Mouse (Mus musculus) heart, postnatal 4 days (tissue): ENCODE results near the gene Mfsd1. TPM values are rescaled to one million over a fixed set of nuclear protein-coding genes. Genes with fewer than 3 reads are reported as not detected.

ENCODE experiments used
- DNase-seq: peaks from one replicate; pipeline ENCODE4 v3.0.0; 2021
- total RNA-seq, 2 experiments: library from RNA; stranded (reverse); gene quantifications; 2 replicates each; pipeline ENCODE4 v1.2.3; 2021

Gene Mfsd1
- total RNA-seq: 10 to 100 TPM; 36.8 to 38.2 TPM

DNA sequence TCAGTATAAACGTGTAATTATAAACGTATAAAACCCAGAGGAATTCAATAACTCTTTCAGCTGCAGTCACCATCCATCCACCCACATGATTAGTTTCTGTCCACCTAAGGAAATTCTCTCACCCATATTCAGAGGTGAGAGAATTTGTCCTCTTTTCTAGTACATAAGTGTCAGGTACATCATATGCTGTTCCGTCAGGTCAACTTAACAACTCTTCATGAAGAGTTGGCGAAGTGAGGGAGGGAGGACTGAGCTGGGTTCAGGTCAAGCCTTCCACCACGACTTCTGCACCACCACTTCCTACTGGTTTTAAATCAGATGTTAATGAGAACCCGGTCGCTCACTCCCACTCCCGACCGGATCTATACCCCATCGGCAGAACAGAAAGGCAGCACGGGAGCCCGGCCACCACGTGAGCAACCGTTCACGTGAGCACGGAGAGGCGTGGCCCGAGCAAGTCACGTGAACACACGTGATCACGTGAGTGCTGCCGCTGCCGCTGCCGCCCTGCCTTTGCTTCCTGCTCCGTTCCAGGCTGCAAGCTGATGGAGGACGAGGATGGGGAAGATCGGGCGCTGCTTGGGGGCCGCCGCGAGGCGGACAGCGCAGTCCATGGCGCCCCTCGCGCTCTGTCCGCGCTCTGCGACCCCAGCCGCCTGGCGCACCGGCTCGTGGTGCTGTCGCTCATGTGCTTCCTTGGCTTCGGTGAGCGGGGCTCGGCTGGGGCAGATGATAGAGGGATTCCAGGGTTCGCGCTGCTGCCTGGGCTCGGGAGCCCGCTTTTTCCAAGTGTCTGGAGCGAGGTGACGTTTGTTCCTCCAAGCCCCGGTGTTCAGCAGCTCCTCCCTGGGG lies at the start of gene Mfsd1:
Gene Mfsd1, plus strand, starts transcription at position 469 of the 852 bp plus-strand sequence.
- DNase-seq: peak; percentile 89

- no peak for DNase-seq
Measured at GRCm38 (mm10) chr3:67543630-67544029, 38.9 kb upstream of the Mfsd1 start.

DNA sequence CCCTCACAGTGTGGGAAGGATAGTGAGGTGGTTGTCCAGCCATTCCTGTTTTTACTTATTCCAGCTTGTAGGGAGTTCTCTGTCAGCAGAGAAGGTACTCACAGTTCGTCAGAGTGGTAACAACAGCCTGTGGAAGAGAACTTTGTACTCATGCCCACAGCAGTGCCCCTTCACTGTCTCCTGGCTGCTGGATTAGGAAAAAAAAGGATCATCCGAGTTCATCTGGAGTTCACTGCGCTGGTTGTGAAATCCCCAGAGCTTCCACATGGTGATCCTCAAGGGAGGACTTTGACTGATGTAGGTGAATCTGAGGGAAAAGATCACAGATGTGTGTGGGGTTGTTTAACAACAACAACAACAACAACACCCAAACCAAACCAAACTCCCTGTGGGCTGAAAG lies 31.3 kb upstream of the Mfsd1 start:
- no peak for DNase-seq

GRCm38 (mm10) chr3:67553281-67553680 lies 29.3 kb upstream of the Mfsd1 start:
- DNase-seq: peak; percentile 16

DNA sequence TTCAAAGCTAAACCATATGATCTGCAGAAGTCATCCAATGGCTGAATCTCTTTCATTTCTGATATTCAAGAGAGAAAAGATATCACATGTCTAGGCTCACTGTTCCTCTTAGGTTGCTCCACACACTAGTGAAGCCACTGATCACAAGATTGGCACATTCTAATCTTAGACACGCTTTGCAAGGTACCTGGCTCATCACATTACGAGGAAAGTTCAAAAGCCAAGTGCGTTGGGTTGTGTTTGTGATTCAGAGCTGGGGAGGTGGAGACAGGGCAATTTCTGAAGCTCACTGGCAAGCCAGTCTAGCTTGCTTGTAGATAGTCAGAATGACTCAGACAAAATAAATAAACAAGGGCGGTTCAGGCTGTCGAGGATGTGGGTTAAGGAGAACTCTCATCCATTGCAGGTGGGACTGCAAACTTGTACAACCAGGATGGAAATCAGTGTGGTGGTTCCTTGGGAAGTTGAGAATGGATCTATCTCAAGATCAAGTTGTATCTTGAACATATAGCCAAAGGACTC lies 28.6 kb upstream of the Mfsd1 start:
- no peak for DNase-seq

DNA sequence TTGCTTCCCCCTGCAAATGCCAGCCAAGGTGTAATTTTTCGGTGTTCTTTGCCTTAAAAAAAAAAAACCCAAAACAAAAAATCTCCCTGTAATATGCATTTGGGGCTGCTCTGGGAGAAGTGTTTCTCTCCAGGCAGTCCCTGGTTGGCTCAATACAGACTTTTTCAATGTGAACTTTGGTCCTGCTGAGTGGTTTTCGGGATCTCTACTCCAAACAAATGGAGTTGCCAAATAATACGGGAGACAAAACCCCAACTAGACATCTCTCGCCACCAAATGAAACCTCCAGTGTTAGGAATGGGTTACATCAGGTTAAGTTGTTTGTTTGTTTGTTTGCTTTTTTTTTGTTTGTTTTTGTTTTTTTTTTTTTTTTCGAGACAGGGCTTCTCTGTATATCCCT lies 27.3 kb upstream of the Mfsd1 start:
- DNase-seq: no peak

GRCm38 (mm10) chr3:67557200-67557651 lies 25.3 kb upstream of the Mfsd1 start:
- DNase-seq: no peak

GRCm38 (mm10) chr3:67557718-67558354 lies 24.7 kb upstream of the Mfsd1 start:
- DNase-seq: no peak

DNA sequence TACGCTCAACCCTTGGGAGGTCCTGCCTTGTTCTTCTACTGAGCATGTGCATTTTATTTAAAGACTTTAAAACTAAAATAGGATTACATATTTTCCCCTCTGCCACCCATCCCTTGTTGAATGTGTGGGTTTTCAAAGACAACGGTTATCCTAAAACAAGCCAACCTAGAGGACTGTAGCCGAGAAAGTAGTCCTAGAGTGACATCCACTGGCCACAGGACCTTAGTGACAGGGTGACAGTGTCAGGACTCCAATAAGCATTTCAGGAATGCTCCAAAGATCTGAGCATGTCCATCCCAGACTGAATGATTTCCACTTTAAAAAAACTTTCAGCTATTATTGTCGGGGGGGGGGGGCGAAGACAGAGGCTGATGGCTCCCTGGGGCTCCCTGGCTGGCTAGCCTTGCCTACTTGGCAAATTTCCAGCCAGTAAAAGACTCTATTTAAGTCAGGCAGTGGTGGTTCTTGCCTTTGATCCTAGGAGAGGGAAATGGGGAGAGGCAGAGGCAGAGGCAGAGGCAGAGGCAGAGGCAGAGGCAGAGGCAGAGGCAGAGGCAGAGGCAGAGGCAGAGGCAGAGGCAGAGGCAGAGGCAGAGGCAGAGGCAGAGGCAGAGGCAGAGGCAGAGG lies 17.7 kb upstream of the Mfsd1 start:
- peak; percentile 36 for DNase-seq

GRCm38 (mm10) chr3:67565540-67566227 lies 16.9 kb upstream of the Mfsd1 start:
- no peak for DNase-seq

DNA sequence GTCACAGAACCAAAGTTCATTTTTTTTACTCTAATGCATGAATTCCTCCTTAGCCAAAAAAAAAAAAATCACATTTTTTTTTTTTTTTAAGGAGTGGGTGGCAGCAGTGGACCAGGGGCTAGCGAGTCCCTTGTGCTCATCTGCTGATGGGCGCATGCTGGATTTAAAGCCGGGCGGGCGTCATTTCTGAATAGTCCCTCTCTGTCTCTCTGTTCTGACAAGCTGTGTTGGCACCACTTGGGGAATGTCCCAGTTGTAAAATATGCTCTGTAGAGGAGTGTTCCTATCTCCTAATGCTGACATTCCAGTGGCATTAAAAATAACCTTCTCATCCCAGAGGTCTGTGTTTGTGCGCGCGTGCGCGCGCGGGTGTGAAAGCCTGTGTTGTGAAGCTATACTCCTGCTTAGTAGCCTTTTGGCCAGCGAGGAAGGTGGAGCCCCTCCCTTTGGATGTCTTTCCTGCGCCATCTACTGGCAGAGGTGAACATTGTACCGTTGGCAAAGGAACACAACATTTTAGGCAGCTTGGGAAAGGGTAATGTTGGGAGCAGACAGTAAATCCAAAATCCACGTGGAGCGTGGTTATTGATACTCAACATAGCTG lies 14.4 kb upstream of the Mfsd1 start:
- peak; percentile 83 for DNase-seq

DNA sequence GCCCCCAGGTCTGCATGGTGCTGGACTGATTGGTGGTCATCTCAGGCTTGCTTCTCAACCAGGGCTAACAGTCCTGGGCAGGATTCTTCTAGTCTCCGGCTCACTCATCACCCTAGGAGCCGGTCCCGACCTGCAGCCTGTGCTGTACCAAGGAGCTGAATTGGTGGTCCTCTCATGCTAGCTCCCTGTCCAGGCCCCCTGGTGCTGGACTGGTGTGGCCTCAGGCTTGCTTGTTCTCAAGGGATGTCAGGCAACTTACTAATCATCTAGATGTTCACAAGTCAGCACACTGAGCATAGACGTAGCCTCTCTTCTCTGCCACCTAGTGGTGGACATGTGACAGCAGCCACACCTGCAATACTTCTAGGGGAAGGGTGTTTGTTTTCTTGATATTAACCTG lies 9.6 kb upstream of the Mfsd1 start:
- DNase-seq: peak; percentile 33

- no peak for DNase-seq
Measured at GRCm38 (mm10) chr3:67573523-67573922, 9.0 kb upstream of the Mfsd1 start.

DNA sequence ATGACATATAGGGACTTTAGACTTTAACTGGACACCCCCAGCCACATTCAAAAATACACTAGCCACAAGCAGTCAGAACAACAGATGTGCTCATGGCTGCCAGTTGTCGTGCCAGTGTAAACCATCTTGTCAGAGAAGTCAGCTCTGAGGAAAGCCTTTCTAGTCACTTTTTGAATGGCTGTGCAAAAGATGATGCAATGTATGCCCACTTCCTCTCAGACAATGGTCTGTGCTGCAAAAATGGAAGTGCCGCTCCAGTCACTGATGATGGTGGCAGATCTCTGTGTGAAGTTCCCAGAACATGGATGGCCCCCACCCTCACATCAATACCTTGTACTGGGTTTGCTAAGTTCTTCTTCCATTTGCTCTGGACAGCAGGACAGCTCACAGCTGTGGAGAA lies 6.3 kb upstream of the Mfsd1 start:
- DNase-seq: no peak

GRCm38 (mm10) chr3:67576724-67577123 lies 5.8 kb upstream of the Mfsd1 start:
- DNase-seq: no peak

DNA sequence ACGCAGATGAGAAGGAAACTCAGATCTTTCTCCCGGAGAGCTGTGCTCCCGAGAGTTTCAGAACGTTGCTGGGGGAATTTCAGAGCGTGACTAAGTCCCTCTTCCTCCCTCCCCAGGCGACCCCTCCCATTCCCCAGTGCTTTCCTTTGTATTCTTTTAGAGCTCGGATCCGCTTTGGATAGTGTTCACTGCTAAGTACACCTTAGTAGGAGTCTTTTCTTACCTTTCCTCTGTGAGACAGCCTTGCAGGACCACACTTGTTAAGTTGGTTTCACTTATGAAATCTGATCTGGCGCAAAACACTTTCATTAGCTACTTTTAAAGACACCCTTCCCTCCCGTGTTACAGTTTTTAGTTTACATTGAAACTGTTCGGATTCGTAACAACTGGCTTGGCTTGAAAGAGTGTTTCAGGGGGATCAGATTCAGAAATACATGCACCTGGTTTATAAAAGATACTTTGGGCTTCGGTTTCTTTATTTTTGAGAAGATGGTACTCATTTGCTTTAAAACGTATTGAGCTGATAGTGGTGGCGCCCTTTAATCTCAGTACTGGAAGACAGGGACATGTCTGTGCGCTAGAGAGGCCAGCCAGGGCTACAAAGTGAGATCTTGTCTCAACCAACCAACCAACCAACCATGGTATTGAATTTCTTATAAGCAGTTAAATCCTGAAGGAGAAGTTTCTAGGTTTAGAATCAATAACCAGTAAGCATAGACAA lies 744 bp downstream of the Mfsd1 start:
- no peak for DNase-seq

DNA sequence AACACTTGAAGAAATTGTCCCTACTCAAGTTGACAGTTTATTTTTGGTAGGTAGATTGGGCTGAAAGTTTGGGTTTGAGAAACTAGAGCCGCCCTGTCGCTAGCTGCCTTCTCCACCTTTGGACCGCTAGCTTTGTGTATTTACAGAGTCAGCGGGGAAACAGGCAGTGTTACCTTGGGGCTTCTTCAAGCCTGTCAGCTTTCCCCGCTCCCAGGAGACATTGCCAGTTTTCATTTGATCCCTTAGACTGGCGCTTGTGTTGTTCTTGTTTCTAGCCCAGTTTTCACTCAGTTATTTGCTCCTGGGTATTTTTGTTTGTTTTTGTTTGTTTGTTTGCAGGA lies 1.3 kb downstream of the Mfsd1 start:
- no peak for DNase-seq

DNA sequence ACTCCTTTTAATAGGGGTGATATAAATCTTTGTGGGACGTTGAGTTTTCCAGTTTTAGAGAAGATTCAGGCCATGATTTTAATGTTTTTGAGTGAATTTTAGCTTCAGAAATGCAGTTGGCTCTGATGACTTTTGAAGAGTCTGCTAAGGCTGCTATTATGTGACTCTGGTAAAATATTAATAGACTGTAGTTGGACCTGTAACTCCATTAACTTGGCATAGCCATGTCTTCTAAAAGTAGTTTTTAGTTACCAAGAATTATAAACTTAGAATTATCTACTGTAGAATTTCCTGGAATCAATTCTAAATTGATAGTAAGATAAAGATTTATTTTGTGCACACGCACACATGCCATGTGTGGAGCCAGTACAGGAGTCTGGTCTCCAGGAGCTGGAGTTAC lies 4.0 kb downstream of the Mfsd1 start:
- DNase-seq: no peak

- no peak for DNase-seq
Measured at GRCm38 (mm10) chr3:67587430-67587829, 4.9 kb downstream of the Mfsd1 start.

- DNase-seq: no peak
Measured at GRCm38 (mm10) chr3:67601616-67602138, 19.1 kb downstream of the Mfsd1 start.

DNA sequence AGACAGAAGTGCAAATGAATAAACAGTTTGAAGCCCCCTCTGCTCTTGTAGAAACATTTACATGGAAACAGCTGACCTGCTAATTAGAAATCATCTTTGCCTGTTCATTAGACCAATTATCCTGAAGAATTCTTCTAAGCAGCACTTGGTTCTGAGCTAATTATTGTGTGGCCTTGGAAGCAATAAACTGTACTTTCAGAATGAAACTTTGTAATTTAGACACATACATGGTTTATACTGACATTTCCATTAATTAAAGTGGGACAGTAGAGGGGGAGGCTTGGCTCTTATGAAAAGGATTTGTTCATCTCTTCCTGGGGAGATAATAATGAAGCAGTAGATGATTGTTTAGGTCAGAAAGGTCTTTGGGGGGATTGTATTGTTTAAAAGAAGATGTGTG lies 35.7 kb downstream of the Mfsd1 start:
- no peak for DNase-seq
